Mouse (Mus musculus): ENCODE results near the gene Stk33. TPM values are rescaled to one million over a fixed set of nuclear protein-coding genes. Genes with fewer than 3 reads are reported as not detected.

The Stk33 gene
- polyA plus RNA-seq, 1 experiment from 2014 or later: 0.61 TPM

GRCm38 (mm10) chr7:109255506-109256352, 183.2 kb downstream of the Stk33 start:
- peak; percentile 74 for DNase-seq
- no peaks in the 10 kb centered on the region for H3K4me1 ChIP-seq (ENCODE audit: insufficient read depth)
- no peaks in the 10 kb centered on the region for H3K9me3 ChIP-seq (ENCODE audit: low read depth, low read length)
- ATAC-seq (ENCODE audit: insufficient read depth): peak; percentile 76
- no peaks in the 10 kb centered on the region for H3K36me3 ChIP-seq (ENCODE audit: insufficient read depth)
- 21% methylated on average over 28 of the region's 28 CpGs for WGBS
- H3K9ac ChIP-seq: no peak overlapping the region
- H3K4me3 ChIP-seq (ENCODE audit: low read depth, low read length): no peak overlapping the region
- H3K27ac ChIP-seq (ENCODE audit: low read depth): no peak overlapping the region
- peak overlapping the region; percentile 49 for H3K4me2 ChIP-seq
- no peaks in the 10 kb centered on the region for H3K27me3 ChIP-seq (ENCODE audit: insufficient read depth, low read length)
- TF ChIP-seq CTCF (IDR thresholded peaks at IDR 0.05; ENCODE audit: low read depth): peak; percentile 63

GRCm38 (mm10) chr7:109251418-109251817, 187.5 kb downstream of the Stk33 start:
- Histone ChIP-seq H3K36me3 (ENCODE audit: insufficient read depth) (no peaks in the 10 kb centered on the region), H3K9ac (no peak overlapping the region), H3K4me1 (ENCODE audit: insufficient read depth) (no peaks in the 10 kb centered on the region), H3K9me3 (ENCODE audit: low read depth, low read length) (no peaks in the 10 kb centered on the region), H3K4me2 (no peak overlapping the region), H3K4me3 (ENCODE audit: low read depth, low read length) (no peak overlapping the region), H3K27ac (ENCODE audit: low read depth) (no peak overlapping the region), H3K27me3 (ENCODE audit: insufficient read depth, low read length) (no peaks in the 10 kb centered on the region)
- DNase-seq: no peak
- no peak for ATAC-seq (ENCODE audit: insufficient read depth)
- TF ChIP-seq CTCF (IDR thresholded peaks at IDR 0.05; ENCODE audit: low read depth): no peak
- WGBS: 85% methylated on average over 3 of the region's 3 CpGs

DNA sequence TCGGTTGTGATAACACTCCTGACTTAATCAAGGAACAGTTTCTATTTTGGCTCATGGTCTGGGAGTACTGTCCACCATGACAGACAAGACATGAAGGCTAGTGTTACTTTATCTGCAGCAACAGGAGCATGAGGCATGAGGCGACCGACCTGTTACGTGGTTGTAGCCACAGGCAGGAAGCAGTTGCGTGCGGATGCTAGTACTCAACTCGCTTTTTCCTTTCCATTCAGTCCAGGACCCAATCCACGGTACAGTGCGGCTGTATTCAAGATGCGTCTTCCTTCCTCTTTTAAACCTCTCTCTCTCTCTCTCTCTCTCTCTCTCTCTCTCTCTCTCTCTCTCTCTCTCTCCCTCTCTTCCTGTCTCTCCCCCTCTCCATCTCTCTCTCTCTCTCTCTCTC, 194.1 kb downstream of the Stk33 start:
- WGBS: 90% methylated on average over 10 of the region's 10 CpGs
- no peak for TF ChIP-seq CTCF (IDR thresholded peaks at IDR 0.05; ENCODE audit: low read depth)
- ATAC-seq (ENCODE audit: insufficient read depth): no peak
- no peaks in the 10 kb centered on the region for H3K4me1 ChIP-seq (ENCODE audit: insufficient read depth)
- H3K4me3 ChIP-seq (ENCODE audit: low read depth, low read length): no peak overlapping the region
- no peaks in the 10 kb centered on the region for H3K36me3 ChIP-seq (ENCODE audit: insufficient read depth)
- no peak for DNase-seq
- H3K9me3 ChIP-seq (ENCODE audit: low read depth, low read length): no peaks in the 10 kb centered on the region
- H3K9ac ChIP-seq: no peak overlapping the region
- H3K27ac ChIP-seq (ENCODE audit: low read depth): no peak overlapping the region
- H3K27me3 ChIP-seq (ENCODE audit: insufficient read depth, low read length): 0 out of 2 replicates have a peak, but pooled peaks cover 4% of the 10 kb centered on the region
- no peak overlapping the region for H3K4me2 ChIP-seq

- DNase-seq: peak; percentile 8
- Histone ChIP-seq H3K4me1 (ENCODE audit: insufficient read depth) (no peaks in the 10 kb centered on the region), H3K9me3 (ENCODE audit: low read depth, low read length) (no peaks in the 10 kb centered on the region), H3K9ac (no peak overlapping the region), H3K4me3 (ENCODE audit: low read depth, low read length) (no peak overlapping the region), H3K27me3 (ENCODE audit: insufficient read depth, low read length) (0 out of 2 replicates have a peak, but pooled peaks cover 4% of the 10 kb centered on the region), H3K27ac (ENCODE audit: low read depth) (no peak overlapping the region), H3K4me2 (no peak overlapping the region), H3K36me3 (ENCODE audit: insufficient read depth) (no peaks in the 10 kb centered on the region)
- 12% methylated on average over 19 of the region's 19 CpGs for WGBS
- TF ChIP-seq CTCF (IDR thresholded peaks at IDR 0.05; ENCODE audit: low read depth): peak; percentile 50
- no peak for ATAC-seq (ENCODE audit: insufficient read depth)
These were observed 197.6 kb downstream of the Stk33 start for GRCm38 (mm10) chr7:109241313-109241712.

DNA sequence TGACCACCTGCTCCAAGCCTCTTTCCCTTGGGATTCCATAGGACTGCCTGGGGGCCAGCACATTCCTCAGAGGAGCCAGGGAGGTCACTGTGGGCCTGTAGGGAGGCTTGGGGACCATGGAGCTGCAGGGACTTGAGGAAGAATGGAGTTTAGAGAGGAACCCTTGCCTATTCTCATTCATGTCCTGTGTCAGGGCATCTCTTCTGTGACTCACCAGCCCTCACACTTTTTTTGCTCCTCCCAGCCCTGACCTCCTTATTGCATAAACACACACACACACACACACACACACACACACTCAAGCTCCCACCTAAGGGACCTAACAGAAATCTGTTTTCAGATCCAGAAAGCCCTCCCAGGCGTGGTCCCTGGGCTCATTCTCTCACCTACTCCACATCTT, 199.5 kb downstream of the Stk33 start:
- H3K9me3 ChIP-seq (ENCODE audit: low read depth, low read length): no peaks in the 10 kb centered on the region
- H3K4me3 ChIP-seq (ENCODE audit: low read depth, low read length): no peak overlapping the region
- H3K4me1 ChIP-seq (ENCODE audit: insufficient read depth): no peaks in the 10 kb centered on the region
- no peak for TF ChIP-seq CTCF (IDR thresholded peaks at IDR 0.05; ENCODE audit: low read depth)
- H3K36me3 ChIP-seq (ENCODE audit: insufficient read depth): no peaks in the 10 kb centered on the region
- DNase-seq (no peak), ATAC-seq (ENCODE audit: insufficient read depth) (no peak)
- H3K27ac ChIP-seq (ENCODE audit: low read depth): no peak overlapping the region
- no peak overlapping the region for H3K9ac ChIP-seq
- 0 out of 2 replicates have a peak, but pooled peaks cover 4% of the 10 kb centered on the region for H3K27me3 ChIP-seq (ENCODE audit: insufficient read depth, low read length)
- WGBS: 43% methylated on average over 1 of the region's 1 CpGs
- H3K4me2 ChIP-seq: no peak overlapping the region

DNA sequence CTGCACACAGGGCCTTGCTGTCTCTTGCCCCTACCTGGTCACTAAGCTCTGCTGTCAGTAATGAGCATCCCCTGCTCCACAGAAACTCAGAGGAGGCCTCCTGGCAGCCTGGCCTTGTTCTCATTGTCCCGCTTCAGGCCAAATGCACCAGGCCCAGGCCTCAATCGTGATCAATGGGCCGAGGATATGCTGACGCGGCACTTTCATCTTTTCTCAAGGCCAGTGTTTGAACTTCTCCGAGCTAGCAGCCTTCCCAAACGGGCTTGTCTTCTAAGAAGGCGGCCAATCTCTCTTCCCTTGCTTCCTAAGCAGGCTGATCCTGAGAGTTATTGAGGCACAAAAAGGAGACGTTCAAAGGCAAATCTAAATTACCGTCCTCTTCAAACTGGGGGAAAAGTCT, 200.2 kb downstream of the Stk33 start:
- Histone ChIP-seq H3K9me3 (ENCODE audit: low read depth, low read length) (no peaks in the 10 kb centered on the region), H3K4me3 (ENCODE audit: low read depth, low read length) (no peak overlapping the region), H3K9ac (no peak overlapping the region), H3K27ac (ENCODE audit: low read depth) (no peak overlapping the region), H3K27me3 (ENCODE audit: insufficient read depth, low read length) (0 out of 2 replicates have a peak, but pooled peaks cover 4% of the 10 kb centered on the region), H3K4me2 (no peak overlapping the region), H3K36me3 (ENCODE audit: insufficient read depth) (no peaks in the 10 kb centered on the region), H3K4me1 (ENCODE audit: insufficient read depth) (no peaks in the 10 kb centered on the region)
- TF ChIP-seq CTCF (IDR thresholded peaks at IDR 0.05; ENCODE audit: low read depth): no peak
- DNase-seq (no peak), ATAC-seq (ENCODE audit: insufficient read depth) (no peak)
- WGBS: 76% methylated on average over 10 of the region's 10 CpGs

- H3K27ac ChIP-seq (ENCODE audit: low read depth): no peak overlapping the region
These were observed 203.8 kb downstream of the Stk33 start for GRCm38 (mm10) chr7:109234882-109235640.

More at GRCm38 (mm10) chr7:109234882-109235640, 203.8 kb downstream of the Stk33 start:
- WGBS: 19% methylated on average over 2 of the region's 2 CpGs
- TF ChIP-seq CTCF (IDR thresholded peaks at IDR 0.05; ENCODE audit: low read depth): no peak
- Histone ChIP-seq H3K4me3 (ENCODE audit: low read depth, low read length) (no peak overlapping the region), H3K4me1 (ENCODE audit: insufficient read depth) (no peaks in the 10 kb centered on the region), H3K27me3 (ENCODE audit: insufficient read depth, low read length) (no peaks in the 10 kb centered on the region), H3K9me3 (ENCODE audit: low read depth, low read length) (no peaks in the 10 kb centered on the region), H3K36me3 (ENCODE audit: insufficient read depth) (no peaks in the 10 kb centered on the region), H3K4me2 (no peak overlapping the region), H3K9ac (no peak overlapping the region)
- DNase-seq: no peak
- ATAC-seq (ENCODE audit: insufficient read depth): no peak
